ENCODE assay signal across 19 mouse cellular contexts in the genomic region with DNA sequence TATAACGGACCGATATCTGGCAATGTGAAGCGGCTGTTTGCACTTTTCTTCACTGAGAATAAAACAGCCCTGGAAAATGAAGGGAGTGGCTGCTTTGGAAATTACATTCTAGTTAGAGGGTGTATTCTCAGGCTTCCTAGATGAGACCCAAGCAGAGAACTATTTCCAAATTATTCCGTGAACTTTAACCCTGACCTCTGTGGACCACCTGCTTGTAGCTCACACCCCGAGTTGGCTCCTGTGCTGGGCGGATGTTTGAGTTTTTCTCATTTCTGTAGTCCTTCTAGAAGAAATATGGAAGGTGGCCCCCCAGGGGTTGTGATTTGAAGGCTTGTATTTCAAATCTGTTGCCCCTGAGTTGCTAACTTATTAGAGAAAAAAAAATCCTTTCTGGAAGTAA. TPM values are rescaled to one million over a fixed set of nuclear protein-coding genes. Genes with fewer than 3 reads are reported as not detected.
DNase-seq lines count a peak whose midpoint lies in the region; ATAC-seq and TF ChIP-seq lines count a peak whose summit lies in the region.
"Had no signal": no experiment of that assay in that cellular context is flagged by ENCODE, and none has a peak within 500 bp of the region (broad histone marks: within the 10 kb centered on the region; RNA-seq: fewer than 3 reads in every experiment).

No protein-coding gene starts in this region.

- TF ChIP-seq EP300 in heart, adult 2 months (IDR thresholded peaks at IDR 0.05; ENCODE audit: insufficient read depth, low read depth, low read length) = no peak
- TF ChIP-seq EP300 in heart, postnatal 0 days (IDR thresholded peaks at IDR 0.05; ENCODE audit: low read depth) = no peak
- TF ChIP-seq EP300 in lung, postnatal 0 days (IDR thresholded peaks at IDR 0.05) = no peak

- no peak overlapping the region for H3K4me3 ChIP-seq in heart, adult 2 months
- peak overlapping the region; percentile 13; the same call in 1 of the 2 replicates for H3K4me3 ChIP-seq in heart, postnatal 0 days (ENCODE audit: low read depth, low read length)
- no peak overlapping the region for H3K4me3 ChIP-seq in lung, embryonic 14.5 days (ENCODE audit: low read depth, low read length)
- no peak overlapping the region for H3K4me3 ChIP-seq in lung, postnatal 0 days (ENCODE audit: low read depth, low read length)
- H3K4me3 ChIP-seq: limb, embryonic 12.5 days; midbrain, embryonic 10.5 days; neural tube, embryonic 12.5 days had no signal

- H3K79me2 ChIP-seq in heart, adult 2 months (replicated peaks; ENCODE audit: control insufficient read depth, insufficient read depth, low read length) = no peaks in the 10 kb centered on the region

- H3K4me1 ChIP-seq in heart, adult 2 months (ENCODE audit: control insufficient read depth, insufficient read depth, low read length) = peaks cover 13% of the 10 kb centered on the region
- H3K4me1 ChIP-seq in heart, postnatal 0 days (ENCODE audit: control insufficient read depth, insufficient read depth) = peaks cover 22% of the 10 kb centered on the region
- H3K4me1 ChIP-seq in lung, embryonic 14.5 days (ENCODE audit: insufficient read depth) = no peaks in the 10 kb centered on the region
- H3K4me1 ChIP-seq in lung, postnatal 0 days (ENCODE audit: insufficient read depth, low read depth, low read length) = peaks cover 4% of the 10 kb centered on the region; the same call in 1 of the 2 replicates
- H3K4me1 ChIP-seq: limb, embryonic 12.5 days; neural tube, embryonic 12.5 days had no signal

- peaks cover 34% of the 10 kb centered on the region for H3K36me3 ChIP-seq in heart, adult 2 months (ENCODE audit: control insufficient read depth, insufficient read depth, low read length)
- no peaks in the 10 kb centered on the region for H3K36me3 ChIP-seq in heart, postnatal 0 days (replicated peaks; ENCODE audit: control insufficient read depth, insufficient read depth, low read length)
- H3K36me3 ChIP-seq in lung, embryonic 14.5 days (ENCODE audit: insufficient read depth) = peaks cover 13% of the 10 kb centered on the region; the same call in 1 of the 2 replicates
- no peaks in the 10 kb centered on the region for H3K36me3 ChIP-seq in lung, postnatal 0 days (ENCODE audit: insufficient read depth, low read length)
- H3K36me3 ChIP-seq: midbrain, embryonic 10.5 days; neural tube, embryonic 12.5 days had no signal

- peak overlapping the region; percentile 41 for H3K4me2 ChIP-seq in heart, postnatal 0 days (ENCODE audit: low read depth, low read length)
- no peak overlapping the region for H3K4me2 ChIP-seq in lung, embryonic 14.5 days
- H3K4me2 ChIP-seq in lung, postnatal 0 days (replicated peaks; ENCODE audit: low read depth, low read length) = no peak overlapping the region
- H3K4me2 ChIP-seq: limb, embryonic 12.5 days; neural tube, embryonic 12.5 days had no signal

- 0 out of 2 replicates have a peak, but pooled peaks have one; percentile 13 for ATAC-seq in heart, postnatal 0 days (ENCODE audit: insufficient read depth, low read depth)
- ATAC-seq in lung, embryonic 14.5 days (ENCODE audit: insufficient read depth) = no peak
- no peak for ATAC-seq in lung, postnatal 0 days
- ATAC-seq in erythroid progenitor cell, adult 5-6 weeks (replicated peaks; ENCODE audit: low FRiP score, poor library complexity, severe bottlenecking) = no peak
- ATAC-seq: forebrain, embryonic 16.5 days; hindbrain, embryonic 16.5 days had no signal

- 29% methylated on average over 6 of the region's 6 CpGs for WGBS in heart, adult 2 months
- 42% methylated on average over 6 of the region's 6 CpGs for WGBS in heart, postnatal 0 days
- WGBS in lung, embryonic 14.5 days = 69% methylated on average over 6 of the region's 6 CpGs
- WGBS in lung, postnatal 0 days = 72% methylated on average over 6 of the region's 6 CpGs

- H3K27me3 ChIP-seq in heart, adult 2 months (ENCODE audit: control insufficient read depth, insufficient read depth, low read length) = no peaks in the 10 kb centered on the region
- H3K27me3 ChIP-seq in heart, postnatal 0 days (ENCODE audit: control insufficient read depth, insufficient read depth, low read length) = no peaks in the 10 kb centered on the region
- H3K27me3 ChIP-seq in lung, embryonic 14.5 days (ENCODE audit: insufficient read depth, low read length) = no peaks in the 10 kb centered on the region
- no peaks in the 10 kb centered on the region for H3K27me3 ChIP-seq in lung, postnatal 0 days (replicated peaks; ENCODE audit: insufficient read depth, low read length)
- H3K27me3 ChIP-seq: limb, embryonic 12.5 days; neural tube, embryonic 12.5 days had no signal

- DNase-seq in heart, adult 2 months = no peak
- no peak for DNase-seq in heart, postnatal 36 days
- no peak for DNase-seq in heart, postnatal 0 days (ENCODE audit: low spot score)
- DNase-seq in heart, adult 8-10 months (ENCODE audit: low spot score) = no peak
- no peak for DNase-seq in lung, embryonic 14.5 days
- no peak for DNase-seq in lung, postnatal 0 days (ENCODE audit: low spot score)
- DNase-seq: adrenal gland, postnatal 10 days; cerebellum, adult 11-12 months; cerebellum, postnatal 36 days; kidney, adult 2 months; lung, postnatal 36 days; right cerebral cortex, postnatal 14 days; thymus, postnatal 25 days had no signal

- intact Hi-C loops in heart, adult 2 months (cut with DNase I) = loop anchor here (2.0 kb wide), 1 partner anchor 17 kb away; no protein-coding TSS in a partner anchor
- intact Hi-C loops in heart, postnatal 36 days (cut with DNase I) = loop anchor here (2.0 to 5.0 kb wide), 2 partner anchors 23 to 49 kb away; a partner anchor contains a TSS

- H3K27ac ChIP-seq in heart, adult 2 months = peak overlapping the region; percentile 59
- peak overlapping the region; percentile 77 for H3K27ac ChIP-seq in heart, postnatal 0 days (ENCODE audit: low read depth)
- peak overlapping the region; percentile 1; the same call in 1 of the 2 replicates for H3K27ac ChIP-seq in lung, embryonic 14.5 days (ENCODE audit: low read depth)
- no peak overlapping the region for H3K27ac ChIP-seq in lung, postnatal 0 days (ENCODE audit: low read length)
- H3K27ac ChIP-seq: limb, embryonic 12.5 days; midbrain, embryonic 10.5 days; neural tube, embryonic 12.5 days had no signal

- no peak for TF ChIP-seq CTCF in heart, adult 2 months (IDR thresholded peaks at IDR 0.05)
- TF ChIP-seq CTCF in heart, postnatal 0 days (IDR thresholded peaks at IDR 0.05; ENCODE audit: low read depth) = no peak
- no peak for TF ChIP-seq CTCF in lung, embryonic 14.5 days (IDR thresholded peaks at IDR 0.05; ENCODE audit: low read depth)
- no peak for TF ChIP-seq CTCF in lung, postnatal 0 days (IDR thresholded peaks at IDR 0.05)

- no peaks in the 10 kb centered on the region for H3K9me3 ChIP-seq in heart, postnatal 0 days (replicated peaks; ENCODE audit: control insufficient read depth, low read length)
- no peaks in the 10 kb centered on the region for H3K9me3 ChIP-seq in lung, embryonic 14.5 days (ENCODE audit: low read depth, low read length)
- H3K9me3 ChIP-seq in lung, postnatal 0 days (ENCODE audit: low read length) = no peaks in the 10 kb centered on the region
- H3K9me3 ChIP-seq: limb, embryonic 12.5 days; midbrain, embryonic 10.5 days; neural tube, embryonic 12.5 days had no signal

- no peak overlapping the region for H3K9ac ChIP-seq in heart, adult 2 months (ENCODE audit: low read depth, low read length)
- no peak overlapping the region for H3K9ac ChIP-seq in heart, postnatal 0 days (replicated peaks; ENCODE audit: low read depth, low read length)
- H3K9ac ChIP-seq in lung, embryonic 14.5 days = no peak overlapping the region
- no peak overlapping the region for H3K9ac ChIP-seq in lung, postnatal 0 days (replicated peaks; ENCODE audit: low read depth)
- H3K9ac ChIP-seq: limb, embryonic 12.5 days; neural tube, embryonic 12.5 days had no signal

- no peak for TF ChIP-seq POLR2A in heart, adult 2 months (IDR thresholded peaks at IDR 0.05; ENCODE audit: insufficient read depth, low read depth, low read length)

RNA-seq across cellular contexts. Expression of a gene that starts 23.3 kb away (rescaled TPM):
- 10 to 100 TPM; 14.5 to 15.3 TPM for total RNA-seq in heart, adult 2 months (2021)
- polyA plus RNA-seq in heart, adult 2 months (2012; rRNA removed) = 5.3 and 10.3 TPM in 2 replicates
- total RNA-seq in heart, postnatal 36 days (2021) = 10 to 100 TPM; 15.3 to 17.9 TPM
- 11.1 and 16.9 TPM in 2 replicates for total RNA-seq in heart, postnatal 0 days (2014; rRNA removed; ENCODE audit: low replicate concordance)
- 2.4 and 2.6 TPM in 2 replicates for polyA plus RNA-seq in heart, postnatal 0 days (2015; fragmentation: Nextera tagmentation; extraction: Ambion mirVana)
- 10 to 100 TPM; 14.4 to 17.5 (median 15.6) TPM for total RNA-seq in heart, adult 8-10 months (2022)
- polyA plus RNA-seq in lung, embryonic 14.5 days (2014; fragmentation: Nextera tagmentation; extraction: Ambion mirVana) = 11.7 and 12.4 TPM in 2 replicates
- 9.1 and 12.0 TPM in 2 replicates for polyA plus RNA-seq in lung, postnatal 0 days (2015; fragmentation: Nextera tagmentation; extraction: Ambion mirVana)
- total RNA-seq in erythroid progenitor cell, adult 5-6 weeks (2015; ENCODE audit: low replicate concordance) = 2.9 and 6.7 TPM in 2 replicates
- 4.5 and 6.0 TPM in 2 replicates for total RNA-seq in erythroid progenitor cell, adult 5-6 weeks (2017; ENCODE audit: low replicate concordance)
